Mouse (Mus musculus) cortical plate, adult 2 months (tissue): ENCODE data around the gene Mrpl35. TPM values are rescaled to one million over a fixed set of nuclear protein-coding genes. Genes with fewer than 3 reads are reported as not detected.
A peak's percentile ranks its signal among the peaks of the same experiment; 100 is the strongest.

Source experiments
- H3K27ac ChIP-seq: fragments of 200-500 bp; 2 replicates; pipeline ENCODE4 v1.5.1; 2012; ENCODE audit warnings: low read length, control low read depth, inconsistent platforms; ENCODE audit not compliant: insufficient read depth
- H3K4me1 ChIP-seq: fragments of 200-500 bp; 2 replicates; pipeline ENCODE4 v1.6.1; 2011; ENCODE audit warnings: low read length; ENCODE audit not compliant: control insufficient read depth, insufficient read depth
- H3K4me3 ChIP-seq: fragments of 200-500 bp; 2 replicates; pipeline ENCODE4 v1.5.1; 2011; ENCODE audit warnings: mild to moderate bottlenecking, low read length, control low read depth; ENCODE audit not compliant: insufficient read depth
- CTCF ChIP-seq: fragments of 200-500 bp; IDR thresholded peaks from 2 replicates; pipeline ENCODE4 v1.5.1; 2011; ENCODE audit warnings: mild to moderate bottlenecking, control low read depth, low read length; ENCODE audit not compliant: insufficient read depth; ENCODE audit errors: extremely low read depth
- POLR2A ChIP-seq: fragments of 200-500 bp; IDR thresholded peaks from 2 replicates; pipeline ENCODE4 v1.6.1; 2011; ENCODE audit warnings: mild to moderate bottlenecking, low read length, control low read depth; ENCODE audit not compliant: insufficient read depth; ENCODE audit errors: extremely low read depth
- polyA plus RNA-seq: library from polyadenylated mRNA; depleted of rRNA; stranded (reverse); fragments of >200 nt; gene quantifications from 2 replicates; pipeline ENCODE4 v1.2.3, GENCODE M21; 2012

Gene Mrpl35
- polyA plus RNA-seq, 1 experiment, result 17.9 TPM

GRCm38 (mm10) chr6:71829768-71830167 is 3.0 kb upstream of the Mrpl35 start:
- no peak for TF ChIP-seq CTCF
- TF ChIP-seq POLR2A, result no peak
- Histone ChIP-seq H3K4me1 (no peaks in the 10 kb centered on the region), H3K4me3 (no peak overlapping the region), H3K27ac (no peak overlapping the region)

GRCm38 (mm10) chr6:71823961-71824360 is 2.8 kb downstream of the Mrpl35 start:
- TF ChIP-seq CTCF (no peak), POLR2A (no peak)
- peak overlapping the region; percentile 54 for H3K4me3 ChIP-seq
- no peak overlapping the region for H3K27ac ChIP-seq
- peaks cover 1% of the 10 kb centered on the region; the same call in 1 of the 2 replicates for H3K4me1 ChIP-seq

GRCm38 (mm10) chr6:71823488-71823887 is 3.3 kb downstream of the Mrpl35 start:
- no peak for TF ChIP-seq CTCF
- peak; percentile 69; the same call in 1 of the 2 replicates for TF ChIP-seq POLR2A
- H3K4me3 ChIP-seq, result peak overlapping the region; percentile 54
- H3K4me1 ChIP-seq, result peaks cover 1% of the 10 kb centered on the region; the same call in 1 of the 2 replicates
- H3K27ac ChIP-seq, result no peak overlapping the region

- H3K4me3 ChIP-seq, result peak overlapping the region; percentile 54
- no peak overlapping the region for H3K27ac ChIP-seq
- H3K4me1 ChIP-seq, result peaks cover 1% of the 10 kb centered on the region; the same call in 1 of the 2 replicates
- no peak for TF ChIP-seq POLR2A
- no peak for TF ChIP-seq CTCF
Measured at GRCm38 (mm10) chr6:71823085-71823484, 3.7 kb downstream of the Mrpl35 start.

- H3K27ac ChIP-seq, result no peak overlapping the region
- TF ChIP-seq CTCF (no peak), POLR2A (no peak)
- no peak overlapping the region for H3K4me3 ChIP-seq
- H3K4me1 ChIP-seq, result peaks cover 1% of the 10 kb centered on the region; the same call in 1 of the 2 replicates
Measured at GRCm38 (mm10) chr6:71819764-71820292, 6.9 kb downstream of the Mrpl35 start.

GRCm38 (mm10) chr6:71812820-71813219 is 13.9 kb downstream of the Mrpl35 start:
- no peak overlapping the region for H3K4me3 ChIP-seq
- TF ChIP-seq POLR2A (no peak), CTCF (no peak)
- no peaks in the 10 kb centered on the region for H3K4me1 ChIP-seq
- H3K27ac ChIP-seq, result no peak overlapping the region

- TF ChIP-seq POLR2A, result no peak
- no peak for TF ChIP-seq CTCF
- H3K27ac ChIP-seq, result no peak overlapping the region
- H3K4me1 ChIP-seq, result peaks cover 1% of the 10 kb centered on the region; the same call in 1 of the 2 replicates
- H3K4me3 ChIP-seq, result no peak overlapping the region
Measured at GRCm38 (mm10) chr6:71809890-71810289, 16.9 kb downstream of the Mrpl35 start.

- H3K4me3 ChIP-seq, result no peak overlapping the region
- H3K4me1 ChIP-seq, result peaks cover 7% of the 10 kb centered on the region; the same call in 1 of the 2 replicates
- no peak for TF ChIP-seq CTCF
- TF ChIP-seq POLR2A, result no peak
- no peak overlapping the region for H3K27ac ChIP-seq
Measured at GRCm38 (mm10) chr6:71806713-71807112, 20.1 kb downstream of the Mrpl35 start.

- Histone ChIP-seq H3K27ac (no peak overlapping the region), H3K4me3 (no peak overlapping the region), H3K4me1 (peaks cover 7% of the 10 kb centered on the region; the same call in 1 of the 2 replicates)
- no peak for TF ChIP-seq POLR2A
- TF ChIP-seq CTCF, result peak; percentile 98
Measured at GRCm38 (mm10) chr6:71804061-71804829, 22.5 kb downstream of the Mrpl35 start.

- no peak for TF ChIP-seq POLR2A
- TF ChIP-seq CTCF, result no peak
- no peak overlapping the region for H3K27ac ChIP-seq
- peaks cover 7% of the 10 kb centered on the region; the same call in 1 of the 2 replicates for H3K4me1 ChIP-seq
- no peak overlapping the region for H3K4me3 ChIP-seq
Measured at GRCm38 (mm10) chr6:71803609-71804008, 23.2 kb downstream of the Mrpl35 start.

GRCm38 (mm10) chr6:71801714-71802094 is 25.1 kb downstream of the Mrpl35 start:
- Histone ChIP-seq H3K27ac (peak overlapping the region; percentile 52; the same call in 1 of the 2 replicates), H3K4me3 (no peak overlapping the region), H3K4me1 (peaks cover 7% of the 10 kb centered on the region; the same call in 1 of the 2 replicates)
- TF ChIP-seq POLR2A (no peak), CTCF (no peak)
